Mouse (Mus musculus): ENCODE results near the gene Reln. TPM values are rescaled to one million over a fixed set of nuclear protein-coding genes. Genes with fewer than 3 reads are reported as not detected.

Reln gene
- polyA plus RNA-seq, 1 experiment from 2014 or later = 5.5 TPM

DNA sequence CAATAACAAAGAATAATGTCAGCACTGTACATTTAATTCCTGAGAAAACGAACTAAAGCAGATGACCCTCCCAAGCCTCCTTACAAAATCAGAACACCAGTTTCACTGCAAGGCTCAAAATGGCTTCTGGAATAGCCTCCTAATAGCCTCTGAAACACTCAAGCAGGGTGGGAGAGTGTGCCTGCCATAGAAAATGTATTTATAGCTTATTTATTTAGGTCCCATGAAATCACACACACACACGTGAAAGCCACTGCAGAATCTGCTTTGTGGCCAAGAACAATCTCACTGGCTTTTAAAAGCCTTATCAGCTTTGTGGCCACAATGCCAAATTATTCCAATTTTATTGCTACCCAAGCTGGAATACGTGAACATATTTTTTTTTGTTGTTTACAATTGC is 154.2 kb downstream of the Reln start:
- Histone ChIP-seq H3K27me3 (ENCODE audit: insufficient read depth, poor library complexity, severe bottlenecking) (no peaks in the 10 kb centered on the region), H3K9me3 (no peaks in the 10 kb centered on the region), H3K4me3 (no peak overlapping the region), H3K27ac (no peak overlapping the region), H3K36me3 (no peaks in the 10 kb centered on the region), H3K4me1 (replicated peaks) (peaks cover 4% of the 10 kb centered on the region; the same call in 1 of the 2 replicates)
- DNase-seq (ENCODE audit: low spot score) = no peak
- 88% methylated on average over 3 of the region's 3 CpGs for WGBS

- Histone ChIP-seq H3K9me3 (no peaks in the 10 kb centered on the region), H3K36me3 (no peaks in the 10 kb centered on the region), H3K4me3 (no peak overlapping the region), H3K4me1 (replicated peaks) (peaks cover 4% of the 10 kb centered on the region; the same call in 1 of the 2 replicates), H3K27ac (no peak overlapping the region), H3K27me3 (ENCODE audit: insufficient read depth, poor library complexity, severe bottlenecking) (no peaks in the 10 kb centered on the region)
- WGBS = 84% methylated on average over 3 of the region's 3 CpGs
- DNase-seq (ENCODE audit: low spot score) = no peak
Observed at GRCm38 (mm10) chr5:22187599-22187998, 156.9 kb downstream of the Reln start.

DNA sequence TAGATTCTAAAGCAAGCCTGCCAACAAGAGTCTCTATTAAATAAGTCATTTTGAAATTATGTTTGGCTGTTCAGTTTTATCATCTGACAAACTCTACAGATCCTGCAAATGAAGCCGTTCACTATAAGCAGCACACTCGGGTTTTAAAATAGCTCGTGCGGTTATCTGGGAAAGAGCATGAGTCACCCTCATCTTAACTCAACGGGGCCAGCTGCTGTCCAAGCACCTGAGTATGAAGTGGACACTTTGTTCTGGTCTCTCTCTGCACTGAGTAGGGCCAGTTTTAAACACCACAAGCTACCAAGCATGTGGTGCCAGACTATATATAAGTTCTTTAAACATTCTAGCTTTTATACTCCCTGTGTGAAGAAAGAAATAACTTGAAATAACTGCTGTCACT is 168.0 kb downstream of the Reln start:
- H3K36me3 ChIP-seq = no peaks in the 10 kb centered on the region
- DNase-seq (ENCODE audit: low spot score) = no peak
- no peak overlapping the region for H3K27ac ChIP-seq
- H3K27me3 ChIP-seq (ENCODE audit: insufficient read depth, poor library complexity, severe bottlenecking) = no peaks in the 10 kb centered on the region
- H3K9me3 ChIP-seq = no peaks in the 10 kb centered on the region
- no peaks in the 10 kb centered on the region for H3K4me1 ChIP-seq (replicated peaks)
- H3K4me3 ChIP-seq = no peak overlapping the region
- 91% methylated on average over 5 of the region's 5 CpGs for WGBS

DNA sequence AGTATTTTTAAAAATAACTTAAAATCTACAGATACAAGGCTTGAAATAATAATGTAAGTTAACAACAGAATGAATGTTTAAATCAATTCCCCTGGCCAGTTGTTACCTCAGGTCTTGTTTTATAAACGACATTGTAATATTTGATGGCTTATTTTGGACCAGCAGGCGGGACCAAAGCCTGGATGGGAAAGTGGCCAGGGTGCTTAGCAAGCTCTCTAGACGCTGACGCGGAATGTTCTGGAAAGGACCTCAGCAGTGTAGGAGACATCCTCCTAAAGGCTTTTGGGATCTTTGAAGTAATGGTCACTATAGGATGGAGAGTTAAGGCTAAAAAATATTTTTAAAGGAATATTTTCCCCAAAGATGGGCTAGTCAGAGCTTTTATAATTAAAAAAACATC is 173.2 kb downstream of the Reln start:
- no peaks in the 10 kb centered on the region for H3K36me3 ChIP-seq
- no peaks in the 10 kb centered on the region for H3K4me1 ChIP-seq (replicated peaks)
- H3K9me3 ChIP-seq = no peaks in the 10 kb centered on the region
- H3K27ac ChIP-seq = no peak overlapping the region
- H3K4me3 ChIP-seq = no peak overlapping the region
- 91% methylated on average over 5 of the region's 5 CpGs for WGBS
- H3K27me3 ChIP-seq (ENCODE audit: insufficient read depth, poor library complexity, severe bottlenecking) = no peaks in the 10 kb centered on the region
- no peak for DNase-seq (ENCODE audit: low spot score)

DNA sequence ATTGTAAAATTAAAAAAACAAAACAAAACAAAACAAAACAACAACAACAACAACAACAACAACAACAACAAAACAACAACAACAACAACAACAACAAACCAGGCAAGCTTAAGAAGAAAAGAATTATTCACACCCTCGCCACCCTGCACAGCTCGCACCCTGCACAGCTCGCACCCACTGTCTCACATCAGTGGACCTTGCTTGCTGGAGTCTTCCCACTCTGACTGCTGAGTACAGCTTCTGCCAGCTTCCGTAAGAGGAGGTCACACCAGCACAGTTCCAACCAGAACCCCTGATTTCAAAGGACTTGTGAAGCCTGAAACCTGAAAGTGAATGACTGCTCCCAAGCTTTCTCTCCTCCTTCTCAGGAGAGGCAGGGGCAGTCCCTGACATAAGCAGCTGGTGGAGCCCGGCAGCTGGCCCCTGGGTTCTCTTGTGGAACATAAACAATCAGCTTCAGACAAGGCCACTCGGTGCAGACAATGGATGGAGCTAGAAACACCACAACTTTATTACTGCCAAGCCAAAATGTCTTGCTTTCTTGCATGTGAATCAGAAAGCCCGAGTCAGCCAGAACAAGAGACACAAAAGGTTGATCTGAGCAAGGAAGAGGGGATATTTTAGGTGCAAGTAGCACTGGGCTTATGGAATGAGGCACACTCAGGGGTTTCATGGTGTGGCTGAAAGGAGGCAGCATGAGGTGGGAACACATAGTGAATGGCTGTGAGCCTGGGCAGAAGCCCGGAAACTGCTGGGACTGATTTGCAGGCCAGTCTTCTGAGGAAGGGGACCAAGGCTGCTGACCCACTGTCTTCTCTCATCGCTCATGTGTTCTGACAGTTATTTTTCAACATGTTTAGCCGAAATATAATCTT is 180.2 kb downstream of the Reln start:
- H3K36me3 ChIP-seq = no peaks in the 10 kb centered on the region
- WGBS = 56% methylated on average over 10 of the region's 10 CpGs
- peak; percentile 55 for DNase-seq (ENCODE audit: low spot score)
- no peaks in the 10 kb centered on the region for H3K27me3 ChIP-seq (ENCODE audit: insufficient read depth, poor library complexity, severe bottlenecking)
- H3K4me1 ChIP-seq (replicated peaks) = peaks cover 17% of the 10 kb centered on the region
- H3K27ac ChIP-seq = peak overlapping the region; percentile 80
- H3K9me3 ChIP-seq = no peaks in the 10 kb centered on the region
- H3K4me3 ChIP-seq = no peak overlapping the region

GRCm38 (mm10) chr5:22160935-22161334 is 183.6 kb downstream of the Reln start:
- no peak for DNase-seq (ENCODE audit: low spot score)
- Histone ChIP-seq H3K4me1 (replicated peaks) (peaks cover 17% of the 10 kb centered on the region), H3K4me3 (no peak overlapping the region), H3K9me3 (no peaks in the 10 kb centered on the region), H3K27me3 (ENCODE audit: insufficient read depth, poor library complexity, severe bottlenecking) (no peaks in the 10 kb centered on the region), H3K36me3 (no peaks in the 10 kb centered on the region), H3K27ac (no peak overlapping the region)
- 43% methylated on average over 2 of the region's 2 CpGs for WGBS

- DNase-seq (ENCODE audit: low spot score) = no peak
- Histone ChIP-seq H3K27ac (no peak overlapping the region), H3K9me3 (no peaks in the 10 kb centered on the region), H3K4me3 (no peak overlapping the region), H3K27me3 (ENCODE audit: insufficient read depth, poor library complexity, severe bottlenecking) (no peaks in the 10 kb centered on the region), H3K4me1 (replicated peaks) (peaks cover 11% of the 10 kb centered on the region; the same call in 1 of the 2 replicates), H3K36me3 (no peaks in the 10 kb centered on the region)
- WGBS = 90% methylated on average over 11 of the region's 11 CpGs
Observed at GRCm38 (mm10) chr5:22158754-22159153, 185.7 kb downstream of the Reln start.

DNA sequence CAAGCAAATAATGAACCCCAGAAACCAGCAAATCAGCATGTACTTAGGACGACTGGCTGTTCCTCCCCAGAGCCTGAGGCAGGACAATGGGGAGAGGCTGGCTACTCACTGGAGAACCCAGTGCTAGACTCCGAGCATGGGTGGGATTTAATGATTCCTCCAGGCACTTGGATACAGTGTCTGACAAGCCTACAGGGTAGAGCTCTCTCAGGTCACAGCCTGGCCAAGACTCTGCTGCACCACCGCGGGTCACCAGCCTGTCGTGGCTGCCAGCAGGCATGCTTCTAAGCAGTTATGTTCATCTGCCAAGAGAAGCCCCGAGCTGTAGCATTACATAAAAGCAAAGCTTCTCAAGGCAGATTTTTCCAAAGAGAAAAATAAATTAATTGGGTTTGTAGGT is 190.9 kb downstream of the Reln start:
- Histone ChIP-seq H3K27ac (no peak overlapping the region), H3K4me1 (replicated peaks) (0 out of 2 replicates have a peak, but pooled peaks cover 5% of the 10 kb centered on the region), H3K27me3 (ENCODE audit: insufficient read depth, poor library complexity, severe bottlenecking) (no peaks in the 10 kb centered on the region), H3K4me3 (no peak overlapping the region), H3K9me3 (no peaks in the 10 kb centered on the region), H3K36me3 (no peaks in the 10 kb centered on the region)
- 56% methylated on average over 6 of the region's 6 CpGs for WGBS
- no peak for DNase-seq (ENCODE audit: low spot score)

DNA sequence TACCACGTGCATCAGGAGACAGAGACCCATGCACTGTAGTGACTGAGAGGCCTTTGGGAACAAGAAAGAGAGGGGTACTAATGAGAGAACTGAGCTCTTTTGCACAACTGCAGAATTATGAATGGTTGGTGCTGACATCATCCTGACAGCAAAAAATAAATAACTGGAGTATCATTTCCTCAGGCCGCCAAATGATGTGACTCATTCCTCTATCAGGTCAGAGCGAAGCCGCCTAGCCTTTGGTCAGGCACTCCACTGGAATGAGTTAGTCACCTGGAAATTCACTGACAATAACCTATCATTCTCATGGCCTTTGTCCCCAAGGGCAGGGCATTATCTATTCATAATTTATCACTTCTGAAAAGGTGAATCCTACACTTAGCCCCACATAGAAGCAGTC is 202.7 kb downstream of the Reln start:
- Histone ChIP-seq H3K27me3 (ENCODE audit: insufficient read depth, poor library complexity, severe bottlenecking) (no peaks in the 10 kb centered on the region), H3K9me3 (peaks cover 5% of the 10 kb centered on the region), H3K36me3 (no peaks in the 10 kb centered on the region), H3K4me3 (no peak overlapping the region), H3K27ac (no peak overlapping the region), H3K4me1 (replicated peaks) (peaks cover 6% of the 10 kb centered on the region)
- no peak for DNase-seq (ENCODE audit: low spot score)
- 85% methylated on average over 4 of the region's 4 CpGs for WGBS

- Histone ChIP-seq H3K4me1 (replicated peaks) (no peaks in the 10 kb centered on the region), H3K4me3 (no peak overlapping the region), H3K27me3 (ENCODE audit: insufficient read depth, poor library complexity, severe bottlenecking) (no peaks in the 10 kb centered on the region), H3K36me3 (no peaks in the 10 kb centered on the region), H3K27ac (no peak overlapping the region), H3K9me3 (peaks cover 5% of the 10 kb centered on the region)
- 72% methylated on average over 2 of the region's 2 CpGs for whole genome bisulfite sequencing
- DNase-seq (ENCODE audit: low spot score) = no peak
Observed at GRCm38 (mm10) chr5:22139015-22139414, 205.5 kb downstream of the Reln start.

DNA sequence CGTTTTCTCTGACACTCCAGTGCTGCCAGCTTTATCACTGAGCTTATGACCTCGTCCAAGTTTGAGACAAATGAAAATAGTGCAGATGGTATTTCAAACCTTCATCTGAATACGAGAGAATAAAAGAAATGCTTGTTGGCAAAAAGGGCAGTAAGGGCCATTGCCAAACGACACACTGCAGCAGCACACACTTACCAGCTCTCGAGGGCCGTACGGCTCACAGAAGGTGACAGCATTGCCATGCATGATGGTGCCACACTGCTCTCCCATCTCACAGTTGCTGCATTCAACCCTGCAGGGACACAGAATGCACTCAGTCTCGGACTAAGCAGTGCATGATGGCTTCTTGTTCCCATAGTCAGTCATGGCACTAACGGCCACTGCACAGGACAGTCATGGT is 210.1 kb downstream of the Reln start:
- Histone ChIP-seq H3K27me3 (ENCODE audit: insufficient read depth, poor library complexity, severe bottlenecking) (no peaks in the 10 kb centered on the region), H3K4me1 (replicated peaks) (no peaks in the 10 kb centered on the region), H3K27ac (no peak overlapping the region), H3K4me3 (no peak overlapping the region), H3K9me3 (peaks cover 5% of the 10 kb centered on the region), H3K36me3 (no peaks in the 10 kb centered on the region)
- WGBS = 83% methylated on average over 9 of the region's 9 CpGs
- no peak for DNase-seq (ENCODE audit: low spot score)

DNA sequence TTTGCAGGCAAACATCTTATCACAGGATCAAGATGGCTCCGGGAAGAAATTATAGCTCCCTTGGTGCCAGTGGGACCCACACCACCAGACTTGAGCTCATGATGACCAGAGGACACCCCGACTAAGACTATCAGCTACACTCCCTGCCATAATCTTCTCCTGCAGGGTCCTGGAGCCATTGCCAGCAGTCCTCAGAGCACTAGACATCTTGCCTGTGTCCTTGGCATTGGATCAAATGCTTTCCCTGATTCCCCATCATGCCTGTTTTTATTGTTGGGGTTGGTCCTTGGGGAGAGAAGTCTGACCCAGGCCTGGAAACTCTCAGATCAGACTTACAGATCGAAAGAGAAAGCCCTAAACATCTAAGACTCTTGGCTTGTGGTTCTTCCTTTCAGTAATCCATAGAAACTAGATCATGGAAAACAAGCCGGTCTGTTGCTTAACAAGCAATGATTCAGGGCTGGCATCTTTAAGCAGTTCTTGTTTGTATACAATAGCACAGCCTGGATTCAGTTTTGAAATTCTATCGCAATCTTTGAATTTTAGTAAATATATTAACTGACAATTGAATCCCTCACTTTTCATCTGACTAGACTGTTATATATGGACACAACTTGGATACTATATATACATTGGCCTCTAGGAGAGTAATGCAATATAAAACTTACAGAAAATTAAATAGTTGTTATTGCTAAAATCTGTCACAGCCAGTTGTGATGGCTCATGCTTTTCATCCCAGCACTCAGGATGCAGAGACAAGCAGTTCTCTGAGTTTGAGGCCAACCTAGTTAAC is 212.6 kb downstream of the Reln start:
- WGBS = 85% methylated on average over 5 of the region's 5 CpGs
- DNase-seq (ENCODE audit: low spot score) = no peak

GRCm38 (mm10) chr5:22127583-22127982 is 216.9 kb downstream of the Reln start:
- Histone ChIP-seq H3K4me3 (no peak overlapping the region), H3K27me3 (ENCODE audit: insufficient read depth, poor library complexity, severe bottlenecking) (no peaks in the 10 kb centered on the region), H3K27ac (no peak overlapping the region), H3K4me1 (replicated peaks) (no peaks in the 10 kb centered on the region), H3K9me3 (no peaks in the 10 kb centered on the region), H3K36me3 (no peaks in the 10 kb centered on the region)
- no peak for DNase-seq (ENCODE audit: low spot score)

More for the DNA sequence above, 212.6 kb downstream of the Reln start:
- no peaks in the 10 kb centered on the region for H3K4me1 ChIP-seq (replicated peaks)
- H3K36me3 ChIP-seq = no peaks in the 10 kb centered on the region
- H3K27me3 ChIP-seq (ENCODE audit: insufficient read depth, poor library complexity, severe bottlenecking) = no peaks in the 10 kb centered on the region
- no peak overlapping the region for H3K27ac ChIP-seq
- H3K4me3 ChIP-seq = no peak overlapping the region
- no peaks in the 10 kb centered on the region for H3K9me3 ChIP-seq
